Mouse (Mus musculus): ENCODE data around the gene Etnk1. TPM values are rescaled to one million over a fixed set of nuclear protein-coding genes. Genes with fewer than 3 reads are reported as not detected.
"Not testable (repeated sequence)": the region's sequence is repeated elsewhere in the genome, so short reads cannot be mapped to it uniquely, and the experiment has no call there.

The Etnk1 gene
- polyA plus RNA-seq, 1 experiment from 2014 or later = 50.9 TPM

- ATAC-seq = no peak
- 97% methylated on average over 7 of the region's 7 CpGs for WGBS
- H3K4me3 ChIP-seq (ENCODE audit: low read depth, low read length) = no peak overlapping the region
These were observed 30.3 kb upstream of the Etnk1 start for GRCm38 (mm10) chr6:143136688-143137087.

GRCm38 (mm10) chr6:143137341-143137740 is 29.7 kb upstream of the Etnk1 start:
- 88% methylated on average over 5 of the region's 5 CpGs for WGBS
- ATAC-seq = no peak
- Histone ChIP-seq H3K4me3 (ENCODE audit: low read depth, low read length) (no peak overlapping the region), H3K4me1 (ENCODE audit: control insufficient read depth, insufficient read depth, low read length) (no peaks in the 10 kb centered on the region), H3K9me3 (replicated peaks; ENCODE audit: control insufficient read depth, low read length, poor library complexity, severe bottlenecking) (no peaks in the 10 kb centered on the region), H3K4me2 (ENCODE audit: low read length) (no peak overlapping the region), H3K36me3 (ENCODE audit: control insufficient read depth, insufficient read depth, low read length) (no peaks in the 10 kb centered on the region), H3K27me3 (ENCODE audit: control insufficient read depth, insufficient read depth, low read depth, low read length) (no peaks in the 10 kb centered on the region), H3K9ac (ENCODE audit: low read depth, low read length) (no peak overlapping the region), H3K27ac (ENCODE audit: low read length) (no peak overlapping the region)

More at GRCm38 (mm10) chr6:143136688-143137087, 30.3 kb upstream of the Etnk1 start:
- H3K27ac ChIP-seq (ENCODE audit: low read length) = no peak overlapping the region
- no peaks in the 10 kb centered on the region for H3K4me1 ChIP-seq (ENCODE audit: control insufficient read depth, insufficient read depth, low read length)
- H3K9me3 ChIP-seq (replicated peaks; ENCODE audit: control insufficient read depth, low read length, poor library complexity, severe bottlenecking) = no peaks in the 10 kb centered on the region
- H3K9ac ChIP-seq (ENCODE audit: low read depth, low read length) = no peak overlapping the region
- no peaks in the 10 kb centered on the region for H3K36me3 ChIP-seq (ENCODE audit: control insufficient read depth, insufficient read depth, low read length)
- H3K27me3 ChIP-seq (ENCODE audit: control insufficient read depth, insufficient read depth, low read depth, low read length) = no peaks in the 10 kb centered on the region
- H3K4me2 ChIP-seq (ENCODE audit: low read length) = no peak overlapping the region

- H3K4me1 ChIP-seq (ENCODE audit: control insufficient read depth, insufficient read depth, low read length) = no peaks in the 10 kb centered on the region; the same call in 1 of the 2 replicates
- 91% methylated on average over 2 of the region's 2 CpGs for WGBS
These were observed 27.6 kb upstream of the Etnk1 start for GRCm38 (mm10) chr6:143139417-143139816.

GRCm38 (mm10) chr6:143140884-143141283 is 26.1 kb upstream of the Etnk1 start:
- Histone ChIP-seq H3K4me1 (ENCODE audit: control insufficient read depth, insufficient read depth, low read length) (no peaks in the 10 kb centered on the region; the same call in 1 of the 2 replicates), H3K9me3 (replicated peaks; ENCODE audit: control insufficient read depth, low read length, poor library complexity, severe bottlenecking) (no peaks in the 10 kb centered on the region), H3K27me3 (ENCODE audit: control insufficient read depth, insufficient read depth, low read depth, low read length) (no peaks in the 10 kb centered on the region), H3K4me3 (ENCODE audit: low read depth, low read length) (no peak overlapping the region), H3K4me2 (ENCODE audit: low read length) (no peak overlapping the region), H3K9ac (ENCODE audit: low read depth, low read length) (no peak overlapping the region), H3K27ac (ENCODE audit: low read length) (no peak overlapping the region), H3K36me3 (ENCODE audit: control insufficient read depth, insufficient read depth, low read length) (no peaks in the 10 kb centered on the region)
- 82% methylated on average over 9 of the region's 9 CpGs for WGBS
- ATAC-seq = no peak

More at GRCm38 (mm10) chr6:143139417-143139816, 27.6 kb upstream of the Etnk1 start:
- ATAC-seq = no peak
- H3K9me3 ChIP-seq (replicated peaks; ENCODE audit: control insufficient read depth, low read length, poor library complexity, severe bottlenecking) = no peaks in the 10 kb centered on the region
- no peaks in the 10 kb centered on the region for H3K36me3 ChIP-seq (ENCODE audit: control insufficient read depth, insufficient read depth, low read length)
- no peak overlapping the region for H3K27ac ChIP-seq (ENCODE audit: low read length)
- no peak overlapping the region for H3K4me2 ChIP-seq (ENCODE audit: low read length)
- no peaks in the 10 kb centered on the region for H3K27me3 ChIP-seq (ENCODE audit: control insufficient read depth, insufficient read depth, low read depth, low read length)
- H3K9ac ChIP-seq (ENCODE audit: low read depth, low read length) = no peak overlapping the region
- no peak overlapping the region for H3K4me3 ChIP-seq (ENCODE audit: low read depth, low read length)

GRCm38 (mm10) chr6:143141624-143142592 is 25.1 kb upstream of the Etnk1 start:
- not testable (repeated sequence) for H3K9me3 ChIP-seq (replicated peaks; ENCODE audit: control insufficient read depth, low read length, poor library complexity, severe bottlenecking); H3K27me3 ChIP-seq (ENCODE audit: control insufficient read depth, insufficient read depth, low read depth, low read length); H3K27ac ChIP-seq (ENCODE audit: low read length); H3K36me3 ChIP-seq (ENCODE audit: control insufficient read depth, insufficient read depth, low read length); H3K9ac ChIP-seq (ENCODE audit: low read depth, low read length); H3K4me1 ChIP-seq (ENCODE audit: control insufficient read depth, insufficient read depth, low read length); H3K4me3 ChIP-seq (ENCODE audit: low read depth, low read length); H3K4me2 ChIP-seq (ENCODE audit: low read length); ATAC-seq
- 79% methylated on average over 9 of the region's 10 CpGs for WGBS

GRCm38 (mm10) chr6:143142861-143143260 is 24.2 kb upstream of the Etnk1 start:
- Histone ChIP-seq H3K4me3 (ENCODE audit: low read depth, low read length) (no peak overlapping the region), H3K27me3 (ENCODE audit: control insufficient read depth, insufficient read depth, low read depth, low read length) (no peaks in the 10 kb centered on the region), H3K27ac (ENCODE audit: low read length) (no peak overlapping the region), H3K4me1 (ENCODE audit: control insufficient read depth, insufficient read depth, low read length) (no peaks in the 10 kb centered on the region; the same call in 1 of the 2 replicates), H3K9me3 (replicated peaks; ENCODE audit: control insufficient read depth, low read length, poor library complexity, severe bottlenecking) (no peaks in the 10 kb centered on the region), H3K9ac (ENCODE audit: low read depth, low read length) (no peak overlapping the region), H3K36me3 (ENCODE audit: control insufficient read depth, insufficient read depth, low read length) (no peaks in the 10 kb centered on the region), H3K4me2 (ENCODE audit: low read length) (no peak overlapping the region)
- 96% methylated on average over 4 of the region's 4 CpGs for WGBS
- ATAC-seq = no peak

GRCm38 (mm10) chr6:143143321-143143720 is 23.7 kb upstream of the Etnk1 start:
- no peaks in the 10 kb centered on the region; the same call in 1 of the 2 replicates for H3K4me1 ChIP-seq (ENCODE audit: control insufficient read depth, insufficient read depth, low read length)
- H3K9me3 ChIP-seq (replicated peaks; ENCODE audit: control insufficient read depth, low read length, poor library complexity, severe bottlenecking) = no peaks in the 10 kb centered on the region
- H3K27me3 ChIP-seq (ENCODE audit: control insufficient read depth, insufficient read depth, low read depth, low read length) = no peaks in the 10 kb centered on the region
- H3K4me2 ChIP-seq (ENCODE audit: low read length) = peak overlapping the region; percentile 66
- H3K9ac ChIP-seq (ENCODE audit: low read depth, low read length) = no peak overlapping the region
- WGBS = 71% methylated on average over 9 of the region's 9 CpGs
- H3K4me3 ChIP-seq (ENCODE audit: low read depth, low read length) = peak overlapping the region; percentile 39; the same call in 1 of the 2 replicates
- H3K27ac ChIP-seq (ENCODE audit: low read length) = no peak overlapping the region
- no peaks in the 10 kb centered on the region for H3K36me3 ChIP-seq (ENCODE audit: control insufficient read depth, insufficient read depth, low read length)
- ATAC-seq = peak; percentile 54; the same call in 1 of the 2 replicates

GRCm38 (mm10) chr6:143143775-143144273 is 23.2 kb upstream of the Etnk1 start:
- peak; percentile 54 for ATAC-seq

GRCm38 (mm10) chr6:143144556-143144955 is 22.5 kb upstream of the Etnk1 start:
- ATAC-seq = no peak
- 92% methylated on average over 2 of the region's 2 CpGs for WGBS
- no peak overlapping the region for H3K4me3 ChIP-seq (ENCODE audit: low read depth, low read length)

More at GRCm38 (mm10) chr6:143143775-143144273, 23.2 kb upstream of the Etnk1 start:
- H3K27ac ChIP-seq (ENCODE audit: low read length) = no peak overlapping the region
- H3K4me1 ChIP-seq (ENCODE audit: control insufficient read depth, insufficient read depth, low read length) = no peaks in the 10 kb centered on the region; the same call in 1 of the 2 replicates
- H3K9ac ChIP-seq (ENCODE audit: low read depth, low read length) = peak overlapping the region; percentile 50; the same call in 1 of the 2 replicates
- H3K9me3 ChIP-seq (replicated peaks; ENCODE audit: control insufficient read depth, low read length, poor library complexity, severe bottlenecking) = no peaks in the 10 kb centered on the region
- H3K36me3 ChIP-seq (ENCODE audit: control insufficient read depth, insufficient read depth, low read length) = no peaks in the 10 kb centered on the region
- 19% methylated on average over 19 of the region's 19 CpGs for WGBS
- H3K27me3 ChIP-seq (ENCODE audit: control insufficient read depth, insufficient read depth, low read depth, low read length) = no peaks in the 10 kb centered on the region
- H3K4me2 ChIP-seq (ENCODE audit: low read length) = peak overlapping the region; percentile 66
- H3K4me3 ChIP-seq (ENCODE audit: low read depth, low read length) = peak overlapping the region; percentile 39

More at GRCm38 (mm10) chr6:143144556-143144955, 22.5 kb upstream of the Etnk1 start:
- no peaks in the 10 kb centered on the region; the same call in 1 of the 2 replicates for H3K4me1 ChIP-seq (ENCODE audit: control insufficient read depth, insufficient read depth, low read length)
- no peak overlapping the region for H3K27ac ChIP-seq (ENCODE audit: low read length)
- H3K9me3 ChIP-seq (replicated peaks; ENCODE audit: control insufficient read depth, low read length, poor library complexity, severe bottlenecking) = no peaks in the 10 kb centered on the region
- no peaks in the 10 kb centered on the region for H3K27me3 ChIP-seq (ENCODE audit: control insufficient read depth, insufficient read depth, low read depth, low read length)
- no peaks in the 10 kb centered on the region for H3K36me3 ChIP-seq (ENCODE audit: control insufficient read depth, insufficient read depth, low read length)
- no peak overlapping the region for H3K9ac ChIP-seq (ENCODE audit: low read depth, low read length)
- H3K4me2 ChIP-seq (ENCODE audit: low read length) = no peak overlapping the region

Data from midbrain, embryonic 16.5 days (tissue).